Mouse (Mus musculus) liver, embryonic 13.5 days (tissue): ENCODE data around the gene Hist1h3c. TPM values are rescaled to one million over a fixed set of nuclear protein-coding genes. Genes with fewer than 3 reads are reported as not detected.

Experiments used
- ATAC-seq: fragments of 200-750 bp; cut with Nextera tagmentation; 2 replicates; pipeline ENCODE4 v1.8.0; 2017; ENCODE audit warnings: low read depth, mild to moderate bottlenecking, moderate number of reproducible peaks, moderate library complexity
- DNase-seq: peaks from one replicate; pipeline ENCODE4 v3.0.0; 2022
- H3K27ac ChIP-seq: fragments of 300-500 bp; sonication (generic); 2 replicates; pipeline ENCODE4 v1.5.1; 2015; ENCODE audit warnings: moderate library complexity, mild to moderate bottlenecking, inconsistent platforms
- H3K27me3 ChIP-seq: fragments of 300-500 bp; sonication (generic); 2 replicates; pipeline ENCODE4 v1.6.1; 2015; ENCODE audit warnings: mild to moderate bottlenecking, inconsistent platforms
- H3K36me3 ChIP-seq: fragments of 300-500 bp; sonication (generic); 2 replicates; pipeline ENCODE4 v1.6.1; 2015; ENCODE audit warnings: mild to moderate bottlenecking, inconsistent platforms
- H3K4me1 ChIP-seq: fragments of 300-500 bp; sonication (generic); replicated peaks from 2 replicates; pipeline ENCODE4 v1.6.1; 2015; ENCODE audit warnings: inconsistent platforms
- H3K4me2 ChIP-seq: fragments of 300-500 bp; sonication (generic); 2 replicates; pipeline ENCODE4 v1.6.1; 2015; ENCODE audit warnings: inconsistent platforms, mild to moderate bottlenecking, moderate library complexity
- H3K4me3 ChIP-seq: fragments of 300-500 bp; sonication (generic); replicated peaks from 2 replicates; pipeline ENCODE4 v1.5.1; 2015; ENCODE audit warnings: mild to moderate bottlenecking, inconsistent platforms
- H3K9ac ChIP-seq: fragments of 300-500 bp; sonication (generic); 2 replicates; pipeline ENCODE4 v1.6.1; 2015; ENCODE audit warnings: mild to moderate bottlenecking, inconsistent platforms
- H3K9me3 ChIP-seq: fragments of 300-500 bp; sonication (generic); replicated peaks from 2 replicates; pipeline ENCODE4 v1.6.1; 2016; ENCODE audit warnings: inconsistent platforms
- WGBS: fragments of 180-500 bp; shearing (Covaris S2); methylation state at CpG from one replicate; pipeline ENCODE4 v1.1.7; 2015; ENCODE audit not compliant: insufficient replicate concordance; 5-methylcytosine and 5-hydroxymethylcytosine counted together
- microRNA-seq: library from miRNA; unstranded; fragments of <30 nt; microRNA quantifications from one replicate; pipeline ENCODE4, GENCODE M21; 2016
- polyA plus RNA-seq: library from polyadenylated mRNA; unstranded; fragments of >200 nt; fragmentation: Nextera tagmentation; extraction: Ambion mirVana; gene quantifications from 2 replicates; pipeline ENCODE4 v1.2.1, GENCODE M21; 2015

The Hist1h3c gene
- polyA plus RNA-seq, 1 experiment from 2014 or later = 5.9 TPM

GRCm38 (mm10) chr13:23698300-23698693 lies 47.1 kb downstream of the Hist1h3c start, which contains the start of gene Hist1h4c:
TSS of gene Hist1h4c (minus strand) at chr13:23698454.
- DNase-seq = peak; percentile 97
- peak; percentile 92 for ATAC-seq
- H3K4me3 ChIP-seq = peak within 1 kb of the TSS; percentile 59
- no peaks in the 10 kb centered on the region for H3K9me3 ChIP-seq
- H3K27ac ChIP-seq = peak within 1 kb of the TSS; percentile 100
- WGBS = 0% methylated on average over 22 of the region's 22 CpGs
- H3K9ac ChIP-seq = peak within 1 kb of the TSS; percentile 81
- H3K4me2 ChIP-seq = peak within 1 kb of the TSS; percentile 67
- 0 out of 2 replicates have a peak, but pooled peaks cover 3% of the 10 kb centered on the region for H3K36me3 ChIP-seq
- no peaks in the 10 kb centered on the region for H3K27me3 ChIP-seq
- H3K4me1 ChIP-seq = peaks cover 60% of the 10 kb centered on the region

DNA sequence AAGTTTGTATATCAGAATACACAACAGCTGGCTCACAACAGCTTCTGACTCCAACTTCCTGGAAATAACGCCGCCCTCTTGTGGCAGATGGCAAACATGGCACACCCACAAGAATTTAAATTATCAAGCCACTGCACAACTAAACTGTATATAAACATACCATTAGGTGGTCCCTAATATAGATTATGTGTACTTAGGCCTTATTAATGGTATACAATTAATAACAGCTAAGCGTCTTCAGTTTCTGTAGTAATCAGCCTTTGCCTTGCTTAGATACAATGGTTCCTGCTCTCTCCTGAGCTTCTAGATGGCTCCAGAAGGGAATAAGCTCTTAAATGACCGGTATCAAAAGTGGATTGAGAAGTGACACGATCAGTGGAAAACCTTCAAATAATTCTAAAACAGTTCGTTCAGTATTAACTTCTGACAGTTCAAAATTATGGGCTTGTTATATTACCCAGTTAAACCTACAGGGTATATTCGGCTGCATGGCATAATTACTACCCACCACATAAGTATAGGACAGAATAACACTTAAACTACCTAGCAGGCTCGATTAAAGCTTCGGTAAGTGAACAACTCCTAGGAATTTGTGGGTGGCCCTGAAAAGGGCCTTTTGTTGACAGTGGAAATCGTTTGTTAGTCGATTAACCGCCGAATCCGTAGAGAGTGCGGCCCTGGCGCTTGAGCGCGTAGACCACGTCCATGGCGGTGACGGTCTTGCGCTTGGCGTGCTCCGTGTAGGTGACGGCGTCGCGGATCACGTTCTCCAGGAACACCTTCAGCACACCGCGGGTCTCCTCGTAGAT lies 47.7 kb downstream of the Hist1h3c start:
- Histone ChIP-seq H3K27me3 (no peaks in the 10 kb centered on the region), H3K27ac (peak overlapping the region; percentile 100), H3K9me3 (no peaks in the 10 kb centered on the region), H3K36me3 (0 out of 2 replicates have a peak, but pooled peaks cover 3% of the 10 kb centered on the region), H3K4me1 (peaks cover 56% of the 10 kb centered on the region), H3K4me3 (peak overlapping the region; percentile 59), H3K9ac (peak overlapping the region; percentile 81), H3K4me2 (peak overlapping the region; percentile 67)
- ATAC-seq = peak; percentile 68
- WGBS = under 1% methylated on average over 24 of the region's 32 CpGs
- DNase-seq = peak; percentile 65

- peaks cover 55% of the 10 kb centered on the region for H3K4me1 ChIP-seq
- peak overlapping the region; percentile 61 for H3K4me2 ChIP-seq
- peak overlapping the region; percentile 100 for H3K27ac ChIP-seq
- DNase-seq (peak; percentile 53), ATAC-seq (no peak)
- H3K4me3 ChIP-seq = peak overlapping the region; percentile 40
- H3K36me3 ChIP-seq = 0 out of 2 replicates have a peak, but pooled peaks cover 3% of the 10 kb centered on the region
- no peaks in the 10 kb centered on the region for H3K9me3 ChIP-seq
- 43% methylated on average over 15 of the region's 15 CpGs for WGBS
- H3K9ac ChIP-seq = peak overlapping the region; percentile 81
- H3K27me3 ChIP-seq = no peaks in the 10 kb centered on the region
Observed at GRCm38 (mm10) chr13:23696061-23696474, 49.3 kb downstream of the Hist1h3c start.

DNA sequence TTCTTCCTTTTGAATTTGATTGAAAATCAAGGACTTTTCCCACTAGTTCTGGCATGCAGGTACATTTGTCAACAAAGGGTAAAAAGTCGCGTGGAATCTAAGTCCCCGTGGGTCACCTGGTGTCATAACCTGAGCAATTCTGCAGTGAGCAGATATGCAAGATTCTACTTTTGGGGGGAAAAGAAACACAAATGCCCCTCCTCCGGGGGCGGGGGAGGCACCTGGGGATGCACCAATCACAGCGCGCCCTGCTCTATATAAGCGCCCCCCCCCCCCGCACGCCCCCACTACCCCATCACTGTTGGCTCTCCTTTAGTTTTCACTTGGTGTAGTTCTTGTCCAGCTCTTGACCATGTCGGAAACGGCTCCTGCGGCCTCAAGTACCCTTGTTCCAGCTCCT lies 49.9 kb downstream of the Hist1h3c start, which contains the start of gene Hist1h1t:
Gene Hist1h1t (plus strand): TSS at position 301 of the 400 bp plus-strand sequence.
- Histone ChIP-seq H3K36me3 (0 out of 2 replicates have a peak, but pooled peaks cover 3% of the 10 kb centered on the region), H3K4me1 (peaks cover 55% of the 10 kb centered on the region), H3K4me2 (peak within 1 kb of the TSS; percentile 61), H3K9me3 (no peaks in the 10 kb centered on the region), H3K27ac (peak within 1 kb of the TSS; percentile 100), H3K4me3 (peak within 1 kb of the TSS; percentile 40), H3K9ac (peak within 1 kb of the TSS; percentile 81), H3K27me3 (no peaks in the 10 kb centered on the region)
- 56% methylated on average over 13 of the region's 13 CpGs for WGBS
- ATAC-seq (no peak), DNase-seq (no peak)

Small RNA genes within 50 kb of the gene (microRNA-seq; reads per million reads assigned to microRNA genes)
- gene Gm44314 = not detected
- 1.2 reads per million for gene Gm44484

Other genes starting within 250 kb of the Hist1h3c start
- gene Hist1h4h, start 214.6 kb downstream of the Hist1h3c start, polyA plus RNA-seq = 3.8 and 5.9 TPM in 2 replicates
- gene Hist1h2af, start 211.7 kb downstream of the Hist1h3c start, polyA plus RNA-seq = 7.7 and 13.6 TPM in 2 replicates
- 10.3 and 17.1 TPM in 2 replicates for gene Hist1h3g, start 210.2 kb downstream of the Hist1h3c start, polyA plus RNA-seq
- gene Hist1h2bh, start 202.2 kb downstream of the Hist1h3c start, polyA plus RNA-seq = 1.7 TPM in 2 replicates
- 1.1 and 2.1 TPM in 2 replicates for gene Hist1h3f, start 201.6 kb downstream of the Hist1h3c start, polyA plus RNA-seq
- 0.98 and 4.2 TPM in 2 replicates for gene Hist1h4f, start 194.0 kb downstream of the Hist1h3c start, polyA plus RNA-seq
- gene Hist1h1d, start 192.3 kb downstream of the Hist1h3c start, polyA plus RNA-seq = 0.75 and 0.93 TPM in 2 replicates
- gene Hist1h3e, start 183.2 kb downstream of the Hist1h3c start, polyA plus RNA-seq = 4.4 and 6.8 TPM in 2 replicates
- 95.0 and 121 TPM in 2 replicates for gene Hist1h2ae, start 174.4 kb downstream of the Hist1h3c start, polyA plus RNA-seq
- gene Hist1h2bg, start 174.2 kb downstream of the Hist1h3c start, polyA plus RNA-seq = 6.5 and 14.1 TPM in 2 replicates
- 5.0 and 12.7 TPM in 2 replicates for gene Hist1h2bf, start 171.4 kb downstream of the Hist1h3c start, polyA plus RNA-seq
- 1.2 and 4.3 TPM in 2 replicates for gene Hist1h2ad, start 171.2 kb downstream of the Hist1h3c start, polyA plus RNA-seq
- gene Hist1h3d, start 169.8 kb downstream of the Hist1h3c start, polyA plus RNA-seq = 5.9 and 7.2 TPM in 2 replicates
- gene Hist1h4d, start 164.0 kb downstream of the Hist1h3c start, polyA plus RNA-seq = 116 and 152 TPM in 2 replicates
- 1.3 and 2.0 TPM in 2 replicates for gene Hist1h2be, start 124.5 kb downstream of the Hist1h3c start, polyA plus RNA-seq
- 24.3 and 26.2 TPM in 2 replicates for gene Hist1h1e, start 123.0 kb downstream of the Hist1h3c start, polyA plus RNA-seq
- gene Hist1h2ac, start 61.7 kb downstream of the Hist1h3c start, polyA plus RNA-seq = 0.89 and 1.0 TPM in 2 replicates
- gene Hist1h2bc, start 61.4 kb downstream of the Hist1h3c start, polyA plus RNA-seq = 81.2 and 88.9 TPM in 2 replicates
- gene Hist1h1t, start 49.8 kb downstream of the Hist1h3c start, polyA plus RNA-seq = not detected in 2 replicates
- gene Hist1h4c, start 47.1 kb downstream of the Hist1h3c start, polyA plus RNA-seq = 5.4 and 8.6 TPM in 2 replicates
- 6.6 and 8.8 TPM in 2 replicates for gene Hfe, start 34.7 kb downstream of the Hist1h3c start, polyA plus RNA-seq
- 60.3 and 72.2 TPM in 2 replicates for gene Hist1h1c, start 6.8 kb downstream of the Hist1h3c start, polyA plus RNA-seq
- 3.9 and 5.6 TPM in 2 replicates for gene Hist1h2bb, start 1.1 kb upstream of the Hist1h3c start, polyA plus RNA-seq
- 54.0 and 76.2 TPM in 2 replicates for gene Hist1h2ab, start 5.5 kb upstream of the Hist1h3c start, polyA plus RNA-seq
- 10.4 and 29.5 TPM in 2 replicates for gene Hist1h3b, start 6.7 kb upstream of the Hist1h3c start, polyA plus RNA-seq
- gene Hist1h4b, start 11.4 kb upstream of the Hist1h3c start, polyA plus RNA-seq = 3.7 and 5.5 TPM in 2 replicates
- 0.86 TPM in 1 of 2 replicates, not detected in the other for gene Hist1h4a, start 15.6 kb upstream of the Hist1h3c start, polyA plus RNA-seq
- 3.2 and 8.3 TPM in 2 replicates for gene Hist1h3a, start 16.8 kb upstream of the Hist1h3c start, polyA plus RNA-seq
- 4.3 and 8.1 TPM in 2 replicates for gene Hist1h1a, start 18.1 kb upstream of the Hist1h3c start, polyA plus RNA-seq
- gene Trim38, start 24.3 kb upstream of the Hist1h3c start, polyA plus RNA-seq = 0.14 TPM in 1 of 2 replicates, not detected in the other
- gene Slc17a2, start 61.4 kb upstream of the Hist1h3c start, polyA plus RNA-seq = 0.52 and 0.57 TPM in 2 replicates
- 2.3 and 3.1 TPM in 2 replicates for gene Slc17a3, start 93.8 kb upstream of the Hist1h3c start, polyA plus RNA-seq
- 0.05 TPM in 1 of 2 replicates, not detected in the other for gene Slc17a1, start 122.1 kb upstream of the Hist1h3c start, polyA plus RNA-seq
- gene Slc17a4, start 169.4 kb upstream of the Hist1h3c start, polyA plus RNA-seq = 0.06 and 0.07 TPM in 2 replicates
- not detected in 2 replicates for gene Hist1h2ba, start 188.6 kb upstream of the Hist1h3c start, polyA plus RNA-seq
- not detected in 2 replicates for gene Hist1h2aa, start 188.9 kb upstream of the Hist1h3c start, polyA plus RNA-seq
- gene Scgn, start 245.6 kb upstream of the Hist1h3c start, polyA plus RNA-seq = not detected in 2 replicates